Mouse (Mus musculus) thymus, adult 2 months (tissue): ENCODE results near the gene Meis2.

Experiments
- CTCF ChIP-seq: fragments of 200-500 bp; IDR thresholded peaks from 2 replicates; pipeline ENCODE4 v1.5.1; 2012; ENCODE audit warnings: mild to moderate bottlenecking, control low read depth, low read length, moderate library complexity, borderline replicate concordance; ENCODE audit not compliant: control insufficient read depth, poor library complexity, insufficient read depth; ENCODE audit errors: extremely low read depth
- POLR2A ChIP-seq: fragments of 200-500 bp; IDR thresholded peaks from 2 replicates; pipeline ENCODE4 v1.6.1; 2012; ENCODE audit warnings: mild to moderate bottlenecking, low read length, control low read depth, moderate library complexity; ENCODE audit not compliant: control insufficient read depth, poor library complexity, insufficient read depth; ENCODE audit errors: extremely low read depth

DNA sequence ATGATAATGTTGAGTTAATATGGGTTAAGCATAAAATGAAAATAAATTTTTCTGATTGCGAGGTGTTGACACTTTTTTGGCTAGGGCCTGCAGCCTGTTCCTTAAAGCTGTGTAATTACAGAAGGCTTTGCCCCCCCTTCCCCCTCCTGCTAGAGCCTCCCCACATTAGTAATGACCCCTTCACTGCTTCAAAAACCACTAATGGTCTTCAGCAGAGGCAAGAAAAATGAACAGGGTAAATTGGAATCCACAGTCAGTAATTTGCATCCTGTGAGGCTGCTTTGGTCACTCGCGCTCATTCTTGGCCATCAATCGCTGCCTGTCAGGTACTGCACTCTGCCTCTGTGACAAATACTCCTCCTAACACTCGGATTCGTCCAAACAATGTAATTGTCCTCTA, 142.4 kb downstream of the Meis2 start:
- TF ChIP-seq POLR2A (no peak), CTCF (no peak)
